Mouse (Mus musculus): ENCODE data around the gene Trp53i11. TPM values are rescaled to one million over a fixed set of nuclear protein-coding genes. Genes with fewer than 3 reads are reported as not detected.

Gene Trp53i11
- total and polyA plus RNA-seq, 3 experiments = not detected

DNA sequence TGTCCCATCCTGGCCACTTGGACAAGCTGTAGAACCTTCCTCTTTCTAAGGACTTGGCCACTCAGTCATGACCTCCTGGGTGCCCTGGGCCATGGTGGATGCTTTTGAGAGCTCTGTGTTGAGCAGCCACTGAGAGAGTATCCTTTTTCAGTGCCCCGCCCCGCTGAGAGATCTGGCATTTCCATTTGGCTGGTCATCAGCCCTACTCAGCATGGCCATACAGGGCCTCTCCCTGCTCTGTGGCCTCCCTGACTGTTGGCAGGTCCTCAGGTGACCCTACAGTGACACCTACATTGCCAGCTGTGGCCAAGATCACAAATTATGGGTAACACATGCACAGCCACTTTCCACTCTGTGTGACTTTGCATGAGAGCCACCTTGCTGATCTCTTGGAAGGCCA, 25.5 kb downstream of the Trp53i11 start:
- Histone ChIP-seq H3K27me3 (ENCODE audit: control insufficient read depth in 1 of 2, insufficient read depth in 2 of 2, low read length in 2 of 2) (peaks cover 0 to 3% of the 10 kb centered on the region in 2 experiments; a peak in 3 of 4 replicates), H3K9ac (ENCODE audit: control insufficient read depth, low read depth, low read length, poor library complexity, severe bottlenecking) (no peak overlapping the region), H3K27ac (ENCODE audit: control insufficient read depth, low read depth, low read length) (no peak overlapping the region), H3K4me3 (ENCODE audit: control insufficient read depth in 1 of 2, insufficient read depth in 1 of 2, low read depth in 2 of 2, low read length in 2 of 2) (no peak overlapping the region), H3K4me1 (ENCODE audit: control insufficient read depth in 1 of 2, insufficient read depth in 2 of 2, low read length in 2 of 2) (no peaks in the 10 kb centered on the region), H3K9me3 (replicated peaks; ENCODE audit: insufficient read depth, low read length) (no peaks in the 10 kb centered on the region), H3K36me3 (ENCODE audit: control insufficient read depth in 1 of 2, insufficient read depth in 2 of 2, low read length in 2 of 2) (no peaks in the 10 kb centered on the region), H3K79me2 (ENCODE audit: control insufficient read depth, insufficient read depth, low read length, poor library complexity) (no peaks in the 10 kb centered on the region)
- no peak for DNase-seq (ENCODE audit: low read depth, low spot score)
- no peak for TF ChIP-seq ELF1 (IDR thresholded peaks at IDR 0.05; ENCODE audit: low read depth, low read length)
- TF ChIP-seq NRF1 (IDR thresholded peaks at IDR 0.05; ENCODE audit: insufficient read depth, low read depth, low read length, poor library complexity, severe bottlenecking) = no peak
- TF ChIP-seq ZNF384 (IDR thresholded peaks at IDR 0.05; ENCODE audit: low read depth, low read length) = no peak
- TF ChIP-seq ETS1 (IDR thresholded peaks at IDR 0.05; ENCODE audit: low read depth, low read length) = no peak
- TF ChIP-seq JUND (IDR thresholded peaks at IDR 0.05; ENCODE audit: low read depth, low read length) = no peak
- no peak for TF ChIP-seq MAZ (IDR thresholded peaks at IDR 0.05; ENCODE audit: low read depth, low read length)
- no peak for TF ChIP-seq RAD21 (IDR thresholded peaks at IDR 0.05; ENCODE audit: low read depth, low read length)
- no peak for TF ChIP-seq CHD2 (IDR thresholded peaks at IDR 0.05; ENCODE audit: low read length)
- TF ChIP-seq SMC3 (IDR thresholded peaks at IDR 0.05; ENCODE audit: low read depth, low read length) = no peak
- no peak for TF ChIP-seq UBTF (IDR thresholded peaks at IDR 0.05; ENCODE audit: borderline replicate concordance, insufficient read depth, low read depth, low read length)
- no peak for TF ChIP-seq TAL1 (IDR thresholded peaks at IDR 0.05; ENCODE audit: low read length)

- no peaks in the 10 kb centered on the region for H3K79me2 ChIP-seq (ENCODE audit: control insufficient read depth, insufficient read depth, low read length, poor library complexity)
- no peaks in the 10 kb centered on the region for H3K9me3 ChIP-seq (replicated peaks; ENCODE audit: insufficient read depth, low read length)
- no peak for DNase-seq (ENCODE audit: low read depth, low spot score)
- no peaks in the 10 kb centered on the region for H3K36me3 ChIP-seq (ENCODE audit: control insufficient read depth in 1 of 2, insufficient read depth in 2 of 2, low read length in 2 of 2)
- TF ChIP-seq KAT2A (conservative IDR thresholded peaks at IDR 0.05; ENCODE audit: low read depth, low read length) (no peak), POLR2AphosphoS2 (IDR thresholded peaks at IDR 0.05; ENCODE audit: low read length) (no peak), HCFC1 (IDR thresholded peaks at IDR 0.05; ENCODE audit: low read depth, low read length) (no peak), POLR2A (IDR thresholded peaks at IDR 0.05; ENCODE audit: control insufficient read depth in 1 of 2, insufficient read depth in 1 of 2, low read depth in 1 of 2, low read length in 2 of 2, poor library complexity in 1 of 2) (no peak), MYC (IDR thresholded peaks at IDR 0.05; ENCODE audit: low read depth, low read length) (no peak), EP300 (IDR thresholded peaks at IDR 0.05; ENCODE audit: low read depth in 1 of 2, low read length in 2 of 2) (no peak), RCOR1 (IDR thresholded peaks at IDR 0.05; ENCODE audit: low read depth, low read length) (no peak), SIN3A (IDR thresholded peaks at IDR 0.05; ENCODE audit: low read length) (no peak), ZC3H11A (IDR thresholded peaks at IDR 0.05; ENCODE audit: low read depth, low read length) (no peak), NRF1 (IDR thresholded peaks at IDR 0.05; ENCODE audit: insufficient read depth, low read depth, low read length, poor library complexity, severe bottlenecking) (no peak), TAL1 (IDR thresholded peaks at IDR 0.05; ENCODE audit: low read length) (no peak), MAFK (IDR thresholded peaks at IDR 0.05; ENCODE audit: borderline replicate concordance, low read depth, low read length) (no peak), TBP (IDR thresholded peaks at IDR 0.05; ENCODE audit: low read depth, low read length) (no peak), MAZ (IDR thresholded peaks at IDR 0.05; ENCODE audit: low read depth, low read length) (no peak), BHLHE40 (IDR thresholded peaks at IDR 0.05; ENCODE audit: borderline replicate concordance, low read depth, low read length) (no peak)
- H3K9ac ChIP-seq (ENCODE audit: control insufficient read depth, low read depth, low read length, poor library complexity, severe bottlenecking) = no peak overlapping the region
- no peaks in the 10 kb centered on the region for H3K4me1 ChIP-seq (ENCODE audit: control insufficient read depth in 1 of 2, insufficient read depth in 2 of 2, low read length in 2 of 2)
- H3K27me3 ChIP-seq (ENCODE audit: control insufficient read depth in 1 of 2, insufficient read depth in 2 of 2, low read length in 2 of 2) = peaks cover 0 to 2% of the 10 kb centered on the region in 2 experiments; a peak in 2 of 4 replicates
- H3K4me3 ChIP-seq (ENCODE audit: control insufficient read depth in 1 of 2, insufficient read depth in 1 of 2, low read depth in 2 of 2, low read length in 2 of 2) = no peak overlapping the region
- H3K27ac ChIP-seq (ENCODE audit: control insufficient read depth, low read depth, low read length) = no peak overlapping the region
Observed at GRCm38 (mm10) chr2:93214192-93214591, 26.8 kb downstream of the Trp53i11 start.
